Mouse (Mus musculus) forebrain, embryonic 16.5 days (tissue): ENCODE measurements around the gene Tcf7l1. TPM values are rescaled to one million over a fixed set of nuclear protein-coding genes. Genes with fewer than 3 reads are reported as not detected.

Source experiments
- ATAC-seq: fragments of 200-750 bp; cut with Nextera tagmentation; 2 replicates; pipeline ENCODE4 v1.8.0; 2017; ENCODE audit warnings: mild to moderate bottlenecking, moderate library complexity
- H3K27ac ChIP-seq: fragments of 300-500 bp; sonication (generic); 2 replicates; pipeline ENCODE4 v1.5.1; 2014; ENCODE audit warnings: low read length, control low read depth
- H3K27me3 ChIP-seq: fragments of 300-500 bp; sonication (generic); replicated peaks from 2 replicates; pipeline ENCODE4 v1.6.1; 2014; ENCODE audit warnings: low read length; ENCODE audit not compliant: control insufficient read depth, insufficient read depth
- H3K36me3 ChIP-seq: fragments of 300-500 bp; sonication (generic); 2 replicates; pipeline ENCODE4 v1.6.1; 2014; ENCODE audit not compliant: control insufficient read depth, insufficient read depth
- H3K4me1 ChIP-seq: fragments of 300-500 bp; sonication (generic); replicated peaks from 2 replicates; pipeline ENCODE4 v1.6.1; 2014; ENCODE audit warnings: low read length; ENCODE audit not compliant: control insufficient read depth, insufficient read depth
- H3K4me2 ChIP-seq: fragments of 300-500 bp; sonication (generic); 2 replicates; pipeline ENCODE4 v1.6.1; 2014; ENCODE audit warnings: mild to moderate bottlenecking, low read length, control low read depth
- H3K4me3 ChIP-seq: fragments of 300-500 bp; sonication (generic); replicated peaks from 2 replicates; pipeline ENCODE4 v1.5.1; 2014; ENCODE audit warnings: mild to moderate bottlenecking, low read length, control low read depth
- H3K9ac ChIP-seq: fragments of 300-500 bp; sonication (generic); replicated peaks from 2 replicates; pipeline ENCODE4 v1.6.1; 2014; ENCODE audit warnings: low read depth, low read length, control low read depth
- H3K9me3 ChIP-seq: fragments of 300-500 bp; sonication (generic); 2 replicates; pipeline ENCODE4 v1.6.1; 2016; ENCODE audit warnings: low read length; ENCODE audit not compliant: control insufficient read depth
- WGBS: fragments of 180-500 bp; shearing (Covaris S2); extraction: QIAGEN DNeasy Blood & Tissue Kit; methylation state at CpG from one replicate; pipeline ENCODE4 v1.1.7; 2014; 5-methylcytosine and 5-hydroxymethylcytosine counted together
- polyA plus RNA-seq: library from polyadenylated mRNA; unstranded; fragments of >200 nt; fragmentation: Nextera tagmentation; extraction: Ambion mirVana; gene quantifications from 2 replicates; pipeline ENCODE4 v1.2.1, GENCODE M21; 2015

Tcf7l1 gene
- polyA plus RNA-seq, 1 experiment from 2014 or later, result 4.8 TPM

DNA sequence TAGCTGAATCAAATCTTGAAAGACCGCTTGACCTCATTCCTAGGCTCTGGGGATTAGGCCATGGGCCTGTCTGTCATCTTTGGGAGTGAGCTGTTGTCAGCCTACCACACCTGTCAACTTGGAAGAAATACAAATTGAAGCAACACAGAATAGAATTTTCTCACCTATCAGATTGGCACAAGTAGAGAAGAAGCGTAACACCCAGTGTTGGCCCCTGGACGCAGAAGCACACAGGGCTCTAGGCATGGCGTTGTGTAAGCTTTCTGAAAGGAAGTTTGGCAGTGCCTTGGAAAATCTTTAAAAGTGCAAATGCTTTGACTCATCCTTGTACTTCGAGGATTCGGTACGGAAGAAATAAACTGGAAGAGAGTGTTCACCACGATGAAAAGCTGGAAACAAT lies 3.6 kb upstream of the Tcf7l1 start:
- Histone ChIP-seq H3K9ac (no peak overlapping the region), H3K27ac (no peak overlapping the region), H3K4me1 (peaks cover 8% of the 10 kb centered on the region), H3K9me3 (no peaks in the 10 kb centered on the region), H3K27me3 (peaks cover 3% of the 10 kb centered on the region; the same call in 1 of the 2 replicates), H3K36me3 (no peaks in the 10 kb centered on the region), H3K4me2 (no peak overlapping the region), H3K4me3 (no peak overlapping the region)
- 88% methylated on average over 8 of the region's 8 CpGs for WGBS
- no peak for ATAC-seq

- H3K4me1 ChIP-seq, result peaks cover 14% of the 10 kb centered on the region
- H3K4me2 ChIP-seq, result peak overlapping the region; percentile 86
- WGBS, result under 1% methylated on average over 69 of the region's 69 CpGs
These were observed 834 bp downstream of the Tcf7l1 start for GRCm38 (mm10) chr6:72787948-72788891.

GRCm38 (mm10) chr6:72787322-72787947 lies 1.6 kb downstream of the Tcf7l1 start:
- H3K27me3 ChIP-seq, result peaks cover 8% of the 10 kb centered on the region; the same call in 1 of the 2 replicates
- no peaks in the 10 kb centered on the region for H3K9me3 ChIP-seq
- WGBS, result 1% methylated on average over 19 of the region's 19 CpGs
- H3K36me3 ChIP-seq, result no peaks in the 10 kb centered on the region
- no peak overlapping the region for H3K27ac ChIP-seq
- peaks cover 14% of the 10 kb centered on the region for H3K4me1 ChIP-seq
- H3K9ac ChIP-seq, result no peak overlapping the region; the same call in 1 of the 2 replicates
- peak overlapping the region; percentile 86 for H3K4me2 ChIP-seq
- H3K4me3 ChIP-seq, result peak overlapping the region; percentile 73
- peak; percentile 15; the same call in 1 of the 2 replicates for ATAC-seq

More at GRCm38 (mm10) chr6:72787948-72788891, 834 bp downstream of the Tcf7l1 start:
- ATAC-seq, result peak; percentile 19; the same call in 1 of the 2 replicates
- peaks cover 8% of the 10 kb centered on the region; the same call in 1 of the 2 replicates for H3K27me3 ChIP-seq
- H3K4me3 ChIP-seq, result peak overlapping the region; percentile 73
- peak overlapping the region; percentile 60 for H3K9ac ChIP-seq
- no peaks in the 10 kb centered on the region for H3K36me3 ChIP-seq
- H3K27ac ChIP-seq, result peak overlapping the region; percentile 39; the same call in 1 of the 2 replicates
- H3K9me3 ChIP-seq, result no peaks in the 10 kb centered on the region

GRCm38 (mm10) chr6:72783780-72784179 lies 5.3 kb downstream of the Tcf7l1 start:
- Histone ChIP-seq H3K27me3 (peaks cover 6% of the 10 kb centered on the region; the same call in 1 of the 2 replicates), H3K4me1 (peaks cover 14% of the 10 kb centered on the region), H3K9me3 (no peaks in the 10 kb centered on the region), H3K4me2 (no peak overlapping the region), H3K4me3 (no peak overlapping the region), H3K36me3 (no peaks in the 10 kb centered on the region), H3K27ac (no peak overlapping the region), H3K9ac (no peak overlapping the region)
- 92% methylated on average over 4 of the region's 4 CpGs for WGBS
- no peak for ATAC-seq

GRCm38 (mm10) chr6:72778779-72779776 lies 10.0 kb downstream of the Tcf7l1 start:
- H3K36me3 ChIP-seq, result no peaks in the 10 kb centered on the region
- H3K9me3 ChIP-seq, result no peaks in the 10 kb centered on the region
- 96% methylated on average over 15 of the region's 15 CpGs for WGBS
- H3K27me3 ChIP-seq, result no peaks in the 10 kb centered on the region
- no peak overlapping the region for H3K27ac ChIP-seq
- no peak overlapping the region for H3K9ac ChIP-seq
- no peak overlapping the region for H3K4me3 ChIP-seq
- no peak for ATAC-seq
- H3K4me1 ChIP-seq, result no peaks in the 10 kb centered on the region
- no peak overlapping the region for H3K4me2 ChIP-seq

DNA sequence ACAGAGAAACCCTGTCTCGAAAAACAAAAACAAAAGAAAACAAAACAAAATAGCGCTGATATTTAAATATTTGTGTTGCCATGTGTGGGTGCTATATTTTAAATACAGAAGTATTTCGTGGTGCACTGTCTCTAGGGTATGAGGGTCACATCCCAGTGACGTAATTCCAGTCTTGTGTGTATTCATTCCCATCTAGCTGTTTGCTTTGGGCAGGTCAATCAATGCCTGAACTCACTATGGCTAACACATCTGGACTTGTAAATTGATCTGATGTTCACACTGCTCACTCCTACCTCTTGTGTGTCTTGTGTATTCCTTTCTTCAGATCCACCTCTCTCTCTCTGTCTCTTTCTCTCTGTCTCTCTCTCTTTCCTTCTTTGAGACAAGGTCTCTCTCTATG lies 11.8 kb downstream of the Tcf7l1 start:
- H3K4me3 ChIP-seq, result no peak overlapping the region
- no peak overlapping the region for H3K27ac ChIP-seq
- 94% methylated on average over 4 of the region's 4 CpGs for WGBS
- no peak overlapping the region for H3K4me2 ChIP-seq
- no peaks in the 10 kb centered on the region for H3K27me3 ChIP-seq
- H3K9ac ChIP-seq, result no peak overlapping the region
- H3K9me3 ChIP-seq, result no peaks in the 10 kb centered on the region
- H3K36me3 ChIP-seq, result no peaks in the 10 kb centered on the region
- no peak for ATAC-seq
- H3K4me1 ChIP-seq, result no peaks in the 10 kb centered on the region

GRCm38 (mm10) chr6:72774275-72774674 lies 14.8 kb downstream of the Tcf7l1 start:
- H3K4me3 ChIP-seq, result no peak overlapping the region
- no peak overlapping the region for H3K9ac ChIP-seq
- no peaks in the 10 kb centered on the region for H3K9me3 ChIP-seq
- no peak for ATAC-seq
- H3K27me3 ChIP-seq, result no peaks in the 10 kb centered on the region
- 41% methylated on average over 3 of the region's 3 CpGs for WGBS
- no peaks in the 10 kb centered on the region for H3K36me3 ChIP-seq
- no peak overlapping the region for H3K4me2 ChIP-seq
- H3K27ac ChIP-seq, result no peak overlapping the region
- peaks cover 8% of the 10 kb centered on the region; the same call in 1 of the 2 replicates for H3K4me1 ChIP-seq

DNA sequence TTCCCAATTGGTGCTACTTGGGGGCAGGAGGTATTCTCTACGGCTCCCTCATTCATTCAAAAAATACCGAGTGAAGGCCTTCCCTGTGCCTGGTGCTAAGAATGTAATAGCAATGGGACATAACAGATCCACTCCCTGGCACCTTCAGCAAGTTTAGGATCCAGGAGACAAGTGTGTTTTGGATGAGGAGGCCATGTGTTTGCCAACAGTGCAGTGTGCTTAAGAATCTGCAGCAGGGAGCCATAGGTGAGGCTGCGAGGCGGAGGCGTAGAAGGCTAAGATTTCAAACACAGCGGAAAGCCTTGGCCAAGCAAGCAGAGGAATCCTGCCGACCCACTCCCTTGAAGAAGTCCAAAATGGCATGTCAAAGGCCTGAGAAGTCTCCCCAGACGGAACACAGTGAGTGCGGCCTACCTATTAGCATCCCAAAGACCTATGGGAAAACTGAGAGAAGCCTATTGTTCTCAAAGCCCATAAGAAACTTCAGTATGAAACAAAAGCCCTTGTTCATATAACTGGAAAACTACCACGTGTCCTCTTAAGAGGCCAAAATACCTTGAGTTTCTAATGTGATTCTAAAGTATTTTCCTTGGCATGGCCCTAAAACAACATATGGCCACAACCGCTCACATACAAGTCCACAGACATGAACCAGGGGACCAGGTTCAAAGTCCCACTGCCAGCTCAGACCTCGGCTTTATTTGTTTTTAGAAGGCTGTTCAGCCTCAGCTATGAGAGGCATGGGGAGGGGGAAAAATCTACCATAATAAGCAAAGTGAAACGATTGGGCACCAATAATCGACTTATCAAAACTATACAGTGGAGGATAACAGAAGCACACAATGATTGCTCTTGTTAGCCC lies 18.9 kb downstream of the Tcf7l1 start:
- H3K4me3 ChIP-seq, result no peak overlapping the region
- no peaks in the 10 kb centered on the region for H3K9me3 ChIP-seq
- no peak overlapping the region for H3K4me2 ChIP-seq
- no peaks in the 10 kb centered on the region for H3K27me3 ChIP-seq
- no peak overlapping the region for H3K9ac ChIP-seq
- ATAC-seq, result no peak
- peaks cover 22% of the 10 kb centered on the region for H3K4me1 ChIP-seq
- 61% methylated on average over 14 of the region's 14 CpGs for WGBS
- no peak overlapping the region for H3K27ac ChIP-seq
- no peaks in the 10 kb centered on the region for H3K36me3 ChIP-seq
